Mouse (Mus musculus) neural tube, embryonic 11.5 days (tissue): ENCODE measurements at regions not wholly inside any gene's neighbourhood (a gene's known extent, or its start where the extent isn't known, plus 50 kb on each side); places are given as distances from the start of the nearest gene placed in this dataset.

Source experiments
- ATAC-seq: fragments of 200-750 bp; cut with Nextera tagmentation; 2 replicates; pipeline ENCODE4 v1.8.0; 2017; ENCODE audit warnings: moderate number of reproducible peaks, mild to moderate bottlenecking, moderate TSS enrichment, moderate library complexity; ENCODE audit not compliant: insufficient read depth, low FRiP score, low TSS enrichment
- DNase-seq: peaks from one replicate; pipeline ENCODE4 v3.0.0-alpha.2; 2015; ENCODE audit warnings: low spot score
- H3K27ac ChIP-seq: fragments of 300-500 bp; sonication (generic); 2 replicates; pipeline ENCODE4 v1.5.1; 2014; ENCODE audit warnings: low read depth, mild to moderate bottlenecking, low read length
- H3K27me3 ChIP-seq: fragments of 300-500 bp; sonication (generic); 2 replicates; pipeline ENCODE4 v1.6.1; 2014; ENCODE audit warnings: mild to moderate bottlenecking, low read length, mixed read lengths; ENCODE audit not compliant: control insufficient read depth, insufficient read depth
- H3K36me3 ChIP-seq: fragments of 300-500 bp; sonication (generic); 2 replicates; pipeline ENCODE4 v1.6.1; 2014; ENCODE audit warnings: mild to moderate bottlenecking, low read length, moderate library complexity, mixed read lengths; ENCODE audit not compliant: control insufficient read depth, insufficient read depth
- H3K4me1 ChIP-seq: fragments of 300-500 bp; sonication (generic); 2 replicates; pipeline ENCODE4 v1.6.1; 2014; ENCODE audit warnings: low read length, mixed read lengths; ENCODE audit not compliant: control insufficient read depth, insufficient read depth
- H3K4me2 ChIP-seq: fragments of 300-500 bp; sonication (generic); 2 replicates; pipeline ENCODE4 v1.6.1; 2014; ENCODE audit warnings: low read depth, mild to moderate bottlenecking, moderate library complexity
- H3K4me3 ChIP-seq: fragments of 300-500 bp; sonication (generic); 2 replicates; pipeline ENCODE4 v1.5.1; 2014; ENCODE audit warnings: low read depth, low read length
- H3K9ac ChIP-seq: fragments of 300-500 bp; sonication (generic); 2 replicates; pipeline ENCODE4 v1.6.1; 2014; ENCODE audit warnings: mild to moderate bottlenecking, low read length
- H3K9me3 ChIP-seq: fragments of 300-500 bp; sonication (generic); 2 replicates; pipeline ENCODE4 v1.6.1; 2016; ENCODE audit warnings: low read length; ENCODE audit not compliant: control insufficient read depth
- WGBS: fragments of 180-500 bp; shearing (Covaris S2); extraction: QIAGEN DNeasy Blood & Tissue Kit; methylation state at CpG from one replicate; pipeline ENCODE4 v1.1.7; 2014; 5-methylcytosine and 5-hydroxymethylcytosine counted together

- H3K4me2 ChIP-seq, result no peak overlapping the region
- WGBS, result 35% methylated on average over 4 of the region's 4 CpGs
- no peak for ATAC-seq
Measured at GRCm38 (mm10) chr7:73293337-73293736, 82.0 kb upstream of the Rgma start.

GRCm38 (mm10) chr7:73294399-73294798 lies 80.9 kb upstream of the Rgma start:
- no peak for DNase-seq
- WGBS, result 85% methylated on average over 6 of the region's 6 CpGs
- Histone ChIP-seq H3K9ac (no peak overlapping the region), H3K9me3 (no peaks in the 10 kb centered on the region), H3K4me3 (no peak overlapping the region), H3K27me3 (no peaks in the 10 kb centered on the region), H3K4me2 (no peak overlapping the region), H3K4me1 (no peaks in the 10 kb centered on the region), H3K27ac (no peak overlapping the region), H3K36me3 (no peaks in the 10 kb centered on the region)
- ATAC-seq, result no peak

More at GRCm38 (mm10) chr7:73293337-73293736, 82.0 kb upstream of the Rgma start:
- Histone ChIP-seq H3K27ac (no peak overlapping the region), H3K36me3 (no peaks in the 10 kb centered on the region), H3K9me3 (no peaks in the 10 kb centered on the region), H3K4me1 (no peaks in the 10 kb centered on the region), H3K9ac (no peak overlapping the region), H3K27me3 (no peaks in the 10 kb centered on the region), H3K4me3 (no peak overlapping the region)
- DNase-seq, result no peak

GRCm38 (mm10) chr7:73302501-73302900 lies 72.8 kb upstream of the Rgma start:
- Histone ChIP-seq H3K9me3 (no peaks in the 10 kb centered on the region), H3K4me3 (no peak overlapping the region), H3K9ac (no peak overlapping the region), H3K36me3 (no peaks in the 10 kb centered on the region), H3K4me1 (peaks cover 39% of the 10 kb centered on the region), H3K27me3 (no peaks in the 10 kb centered on the region), H3K27ac (peak overlapping the region; percentile 69), H3K4me2 (no peak overlapping the region)
- DNase-seq, result peak; percentile 48
- 54% methylated on average over 3 of the region's 3 CpGs for WGBS
- peak; percentile 71; the same call in 1 of the 2 replicates for ATAC-seq

- H3K27ac ChIP-seq, result no peak overlapping the region
Measured at GRCm38 (mm10) chr7:73303818-73304217, 71.5 kb upstream of the Rgma start.

GRCm38 (mm10) chr7:73304799-73305198 lies 70.5 kb upstream of the Rgma start:
- Histone ChIP-seq H3K4me3 (no peak overlapping the region), H3K36me3 (no peaks in the 10 kb centered on the region), H3K9ac (peak overlapping the region; percentile 4; the same call in 1 of the 2 replicates), H3K27me3 (no peaks in the 10 kb centered on the region), H3K27ac (no peak overlapping the region), H3K4me2 (peak overlapping the region; percentile 20; the same call in 1 of the 2 replicates), H3K9me3 (no peaks in the 10 kb centered on the region), H3K4me1 (peaks cover 39% of the 10 kb centered on the region)
- DNase-seq, result peak; percentile 63
- peak; percentile 72 for ATAC-seq
- 3% methylated on average over 9 of the region's 9 CpGs for WGBS

More at GRCm38 (mm10) chr7:73303818-73304217, 71.5 kb upstream of the Rgma start:
- 20% methylated on average over 9 of the region's 9 CpGs for WGBS
- no peak overlapping the region for H3K4me3 ChIP-seq
- peaks cover 39% of the 10 kb centered on the region for H3K4me1 ChIP-seq
- no peak overlapping the region for H3K4me2 ChIP-seq
- no peak for DNase-seq
- no peaks in the 10 kb centered on the region for H3K27me3 ChIP-seq
- H3K9me3 ChIP-seq, result no peaks in the 10 kb centered on the region
- H3K36me3 ChIP-seq, result no peaks in the 10 kb centered on the region
- ATAC-seq, result no peak
- no peak overlapping the region for H3K9ac ChIP-seq

GRCm38 (mm10) chr7:73305286-73305975 lies 69.9 kb upstream of the Rgma start:
- DNase-seq (peak; percentile 17), ATAC-seq (no peak)
- WGBS, result 18% methylated on average over 14 of the region's 14 CpGs
- H3K9me3 ChIP-seq, result no peaks in the 10 kb centered on the region
- H3K27ac ChIP-seq, result 0 out of 2 replicates have a peak overlapping the region, but pooled peaks have one; percentile 17
- H3K4me3 ChIP-seq, result no peak overlapping the region
- no peaks in the 10 kb centered on the region for H3K36me3 ChIP-seq
- H3K27me3 ChIP-seq, result no peaks in the 10 kb centered on the region
- H3K9ac ChIP-seq, result no peak overlapping the region; the same call in 1 of the 2 replicates
- H3K4me1 ChIP-seq, result peaks cover 39% of the 10 kb centered on the region
- no peak overlapping the region for H3K4me2 ChIP-seq

- ATAC-seq, result no peak
- Histone ChIP-seq H3K27ac (no peak overlapping the region), H3K4me3 (no peak overlapping the region), H3K4me1 (peaks cover 39% of the 10 kb centered on the region), H3K36me3 (no peaks in the 10 kb centered on the region), H3K9ac (no peak overlapping the region), H3K9me3 (no peaks in the 10 kb centered on the region), H3K27me3 (no peaks in the 10 kb centered on the region), H3K4me2 (no peak overlapping the region)
- 54% methylated on average over 6 of the region's 6 CpGs for WGBS
- no peak for DNase-seq
Measured at GRCm38 (mm10) chr7:73306296-73306695, 69.0 kb upstream of the Rgma start.

GRCm38 (mm10) chr7:73306728-73307127 lies 68.6 kb upstream of the Rgma start:
- no peak for ATAC-seq
- 57% methylated on average over 5 of the region's 5 CpGs for WGBS
- no peaks in the 10 kb centered on the region for H3K36me3 ChIP-seq
- no peak overlapping the region for H3K4me3 ChIP-seq
- no peaks in the 10 kb centered on the region for H3K27me3 ChIP-seq
- peaks cover 39% of the 10 kb centered on the region for H3K4me1 ChIP-seq
- peak; percentile 53 for DNase-seq
- no peaks in the 10 kb centered on the region for H3K9me3 ChIP-seq
- no peak overlapping the region for H3K27ac ChIP-seq
- H3K9ac ChIP-seq, result no peak overlapping the region
- no peak overlapping the region for H3K4me2 ChIP-seq
